Mouse (Mus musculus): ENCODE results near the gene Ccdc84.
A peak's percentile ranks its signal among the peaks of the same experiment; 100 is the strongest.
"Not testable (repeated sequence)": the region's sequence is repeated elsewhere in the genome, so short reads cannot be mapped to it uniquely, and the experiment has no call there.

Ccdc84 gene

GRCm38 (mm10) chr9:44418519-44419385 lies at the start of gene Ccdc84:
TSS of gene Ccdc84 (minus strand) at chr9:44418569.
- DNase-seq (ENCODE audit: low spot score) = no peak

- DNase-seq (ENCODE audit: low spot score) = no peak
Measured at GRCm38 (mm10) chr9:44461950-44462349, 43.6 kb upstream of the Ccdc84 start.

GRCm38 (mm10) chr9:44457035-44457742 lies 38.8 kb upstream of the Ccdc84 start:
- DNase-seq (ENCODE audit: low spot score) = peak; percentile 90

- no peak for DNase-seq (ENCODE audit: low spot score)
Measured at GRCm38 (mm10) chr9:44454891-44455220, 36.5 kb upstream of the Ccdc84 start, which contains the start of gene Upk2. TSS of gene Upk2 (minus strand) at chr9:44454976.

- peak; percentile 87 for DNase-seq (ENCODE audit: low spot score)
Measured at GRCm38 (mm10) chr9:44454132-44454890, 35.9 kb upstream of the Ccdc84 start.

GRCm38 (mm10) chr9:44450387-44450786 lies 32.0 kb upstream of the Ccdc84 start:
- no peak for DNase-seq (ENCODE audit: low spot score)

GRCm38 (mm10) chr9:44444402-44445025 lies 26.1 kb upstream of the Ccdc84 start:
- DNase-seq (ENCODE audit: low spot score) = not testable (repeated sequence)

- DNase-seq (ENCODE audit: low spot score) = no peak
Measured at GRCm38 (mm10) chr9:44440961-44441360, 22.6 kb upstream of the Ccdc84 start, which contains the start of gene Foxr1. TSS of gene Foxr1 (minus strand) at chr9:44441136.

GRCm38 (mm10) chr9:44435747-44436146 lies 17.4 kb upstream of the Ccdc84 start:
- DNase-seq (ENCODE audit: low spot score) = no peak

GRCm38 (mm10) chr9:44432577-44433185 lies 14.3 kb upstream of the Ccdc84 start:
- no peak for DNase-seq (ENCODE audit: low spot score)

- DNase-seq (ENCODE audit: low spot score) = no peak
Measured at GRCm38 (mm10) chr9:44423576-44423975, 5.2 kb upstream of the Ccdc84 start.

GRCm38 (mm10) chr9:44420280-44420898 lies 2.0 kb upstream of the Ccdc84 start:
- no peak for DNase-seq (ENCODE audit: low spot score)

GRCm38 (mm10) chr9:44419730-44420129 lies 1.4 kb upstream of the Ccdc84 start:
- not testable (repeated sequence) for DNase-seq (ENCODE audit: low spot score)

- peak; percentile 96 for DNase-seq (ENCODE audit: low spot score)
Measured at GRCm38 (mm10) chr9:44417892-44418363, 441 bp downstream of the Ccdc84 start.

GRCm38 (mm10) chr9:44417156-44417891 lies 1.0 kb downstream of the Ccdc84 start:
- DNase-seq (ENCODE audit: low spot score) = no peak

GRCm38 (mm10) chr9:44412781-44413180 lies 5.6 kb downstream of the Ccdc84 start:
- DNase-seq (ENCODE audit: low spot score) = no peak

- DNase-seq (ENCODE audit: low spot score) = no peak
Measured at GRCm38 (mm10) chr9:44412306-44412705, 6.1 kb downstream of the Ccdc84 start.

GRCm38 (mm10) chr9:44411601-44412130 lies 6.7 kb downstream of the Ccdc84 start:
- no peak for DNase-seq (ENCODE audit: low spot score)

- DNase-seq (ENCODE audit: low spot score) = no peak
Measured at GRCm38 (mm10) chr9:44410647-44411336, 7.6 kb downstream of the Ccdc84 start.

Data from layer of hippocampus, adult 11-12 months (tissue).